Mouse (Mus musculus) kidney, adult 2 months (tissue): Measurements from ENCODE around the gene Nav2.

Experiments
- CTCF ChIP-seq: fragments of 200-500 bp; conservative IDR thresholded peaks from 2 replicates; pipeline ENCODE4 v1.5.1; 2011; ENCODE audit warnings: low read depth, mild to moderate bottlenecking, control low read depth, low read length, moderate library complexity, mixed read lengths; ENCODE audit not compliant: insufficient read depth, insufficient read length
- POLR2A ChIP-seq: fragments of 200-500 bp; IDR thresholded peaks from one replicate; pipeline ENCODE4 v1.6.1; 2011; ENCODE audit warnings: low read depth, low read length, control low read depth

DNA sequence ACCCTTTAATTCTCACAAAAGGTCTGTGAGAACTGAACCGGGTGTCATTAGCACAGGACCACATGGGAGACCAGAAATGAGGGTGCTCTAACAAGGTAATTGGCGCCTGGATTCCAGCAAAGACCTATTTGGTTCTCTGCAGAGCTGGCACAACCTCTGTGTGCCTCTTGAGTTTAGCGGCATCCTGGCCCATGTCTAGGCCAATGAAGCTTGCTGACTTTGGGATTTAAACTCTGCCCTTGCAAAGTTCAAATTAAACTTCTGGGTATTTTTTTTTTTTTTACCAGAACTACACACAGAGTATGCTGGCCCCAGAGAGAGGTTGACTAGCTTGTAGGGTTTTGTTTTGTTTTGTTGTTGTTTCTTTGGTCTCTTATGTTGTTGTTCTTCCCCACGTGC, 617.6 kb downstream of the Nav2 start:
- TF ChIP-seq POLR2A (no peak), CTCF (no peak)
